Mouse (Mus musculus): ENCODE results near the gene P3h1. TPM values are rescaled to one million over a fixed set of nuclear protein-coding genes. Genes with fewer than 3 reads are reported as not detected.
"Not testable (repeated sequence)": the region's sequence is repeated elsewhere in the genome, so short reads cannot be mapped to it uniquely, and the experiment has no call there.

P3h1 gene
- polyA plus RNA-seq, 1 experiment from 2014 or later: 29.6 TPM

GRCm38 (mm10) chr4:119275226-119275625 is 42.5 kb downstream of the P3h1 start:
- no peaks in the 10 kb centered on the region for H3K27me3 ChIP-seq
- no peak overlapping the region for H3K9ac ChIP-seq (replicated peaks)
- 91% methylated on average over 2 of the region's 2 CpGs for WGBS
- H3K36me3 ChIP-seq: peaks cover 96% of the 10 kb centered on the region
- no peaks in the 10 kb centered on the region for H3K4me1 ChIP-seq (replicated peaks)
- H3K9me3 ChIP-seq: no peaks in the 10 kb centered on the region
- ATAC-seq (ENCODE audit: insufficient number of reproducible peaks, insufficient read depth, low FRiP score, low TSS enrichment, low read depth): no peak
- H3K4me3 ChIP-seq (replicated peaks): no peak overlapping the region
- H3K4me2 ChIP-seq: no peak overlapping the region
- H3K27ac ChIP-seq: no peak overlapping the region

GRCm38 (mm10) chr4:119275726-119276125 is 43.0 kb downstream of the P3h1 start:
- H3K27ac ChIP-seq: no peak overlapping the region
- no peak for ATAC-seq (ENCODE audit: insufficient number of reproducible peaks, insufficient read depth, low FRiP score, low TSS enrichment, low read depth)
- no peaks in the 10 kb centered on the region for H3K4me1 ChIP-seq (replicated peaks)
- H3K9me3 ChIP-seq: no peaks in the 10 kb centered on the region
- 92% methylated on average over 2 of the region's 2 CpGs for WGBS
- no peak overlapping the region for H3K4me3 ChIP-seq (replicated peaks)
- H3K9ac ChIP-seq (replicated peaks): no peak overlapping the region
- no peak overlapping the region for H3K4me2 ChIP-seq
- peaks cover 94% of the 10 kb centered on the region for H3K36me3 ChIP-seq
- H3K27me3 ChIP-seq: no peaks in the 10 kb centered on the region

GRCm38 (mm10) chr4:119278784-119279183 is 46.1 kb downstream of the P3h1 start:
- peaks cover 94% of the 10 kb centered on the region for H3K36me3 ChIP-seq
- WGBS: 90% methylated on average over 15 of the region's 15 CpGs
- H3K4me3 ChIP-seq (replicated peaks); H3K27ac ChIP-seq; H3K4me2 ChIP-seq; H3K9me3 ChIP-seq; H3K4me1 ChIP-seq (replicated peaks); ATAC-seq (ENCODE audit: insufficient number of reproducible peaks, insufficient read depth, low FRiP score, low TSS enrichment, low read depth); H3K9ac ChIP-seq (replicated peaks); H3K27me3 ChIP-seq: not testable (repeated sequence)

GRCm38 (mm10) chr4:119284861-119285260 is 52.1 kb downstream of the P3h1 start:
- Histone ChIP-seq H3K27ac (no peak overlapping the region), H3K4me2 (no peak overlapping the region), H3K27me3 (no peaks in the 10 kb centered on the region), H3K4me1 (replicated peaks) (no peaks in the 10 kb centered on the region), H3K9me3 (no peaks in the 10 kb centered on the region), H3K36me3 (peaks cover 80% of the 10 kb centered on the region), H3K9ac (replicated peaks) (no peak overlapping the region), H3K4me3 (replicated peaks) (no peak overlapping the region)
- ATAC-seq (ENCODE audit: insufficient number of reproducible peaks, insufficient read depth, low FRiP score, low TSS enrichment, low read depth): no peak
- WGBS: 74% methylated on average over 1 of the region's 1 CpGs

GRCm38 (mm10) chr4:119285336-119285735 is 52.6 kb downstream of the P3h1 start:
- H3K36me3 ChIP-seq: peaks cover 80% of the 10 kb centered on the region
- H3K4me2 ChIP-seq: no peak overlapping the region
- no peaks in the 10 kb centered on the region for H3K4me1 ChIP-seq (replicated peaks)
- H3K9me3 ChIP-seq: no peaks in the 10 kb centered on the region
- WGBS: 89% methylated on average over 2 of the region's 2 CpGs
- no peak overlapping the region for H3K9ac ChIP-seq (replicated peaks)
- no peak overlapping the region for H3K27ac ChIP-seq
- no peak overlapping the region for H3K4me3 ChIP-seq (replicated peaks)
- ATAC-seq (ENCODE audit: insufficient number of reproducible peaks, insufficient read depth, low FRiP score, low TSS enrichment, low read depth): no peak
- no peaks in the 10 kb centered on the region for H3K27me3 ChIP-seq

- Histone ChIP-seq H3K4me1 (replicated peaks) (peaks cover 18% of the 10 kb centered on the region), H3K27ac (no peak overlapping the region), H3K9me3 (no peaks in the 10 kb centered on the region), H3K4me2 (peak overlapping the region; percentile 77), H3K4me3 (replicated peaks) (peak overlapping the region; percentile 99), H3K27me3 (no peaks in the 10 kb centered on the region), H3K9ac (replicated peaks) (peak overlapping the region; percentile 97; the same call in 1 of the 2 replicates), H3K36me3 (peaks cover 42% of the 10 kb centered on the region)
- ATAC-seq (ENCODE audit: insufficient number of reproducible peaks, insufficient read depth, low FRiP score, low TSS enrichment, low read depth): no peak
- 86% methylated on average over 1 of the region's 1 CpGs for WGBS
Measured at GRCm38 (mm10) chr4:119291921-119292320, 59.2 kb downstream of the P3h1 start.

GRCm38 (mm10) chr4:119292771-119293573 is 60.3 kb downstream of the P3h1 start:
- H3K36me3 ChIP-seq: peaks cover 34% of the 10 kb centered on the region
- H3K4me2 ChIP-seq: peak overlapping the region; percentile 77
- H3K27ac ChIP-seq: peak overlapping the region; percentile 90; the same call in 1 of the 2 replicates
- H3K4me3 ChIP-seq (replicated peaks): peak overlapping the region; percentile 99
- ATAC-seq (ENCODE audit: insufficient number of reproducible peaks, insufficient read depth, low FRiP score, low TSS enrichment, low read depth): no peak
- H3K27me3 ChIP-seq: no peaks in the 10 kb centered on the region
- H3K9ac ChIP-seq (replicated peaks): peak overlapping the region; percentile 97
- WGBS: 2% methylated on average over 24 of the region's 24 CpGs
- H3K4me1 ChIP-seq (replicated peaks): peaks cover 18% of the 10 kb centered on the region
- H3K9me3 ChIP-seq: no peaks in the 10 kb centered on the region

GRCm38 (mm10) chr4:119293574-119294258 is 61.0 kb downstream of the P3h1 start:
- Histone ChIP-seq H3K4me2 (peak overlapping the region; percentile 77), H3K27ac (peak overlapping the region; percentile 90), H3K36me3 (peaks cover 27% of the 10 kb centered on the region), H3K9ac (replicated peaks) (peak overlapping the region; percentile 97), H3K4me3 (replicated peaks) (peak overlapping the region; percentile 99), H3K4me1 (replicated peaks) (peaks cover 18% of the 10 kb centered on the region), H3K9me3 (no peaks in the 10 kb centered on the region), H3K27me3 (no peaks in the 10 kb centered on the region)
- under 1% methylated on average over 58 of the region's 80 CpGs for WGBS
- ATAC-seq (ENCODE audit: insufficient number of reproducible peaks, insufficient read depth, low FRiP score, low TSS enrichment, low read depth): peak; percentile 8; the same call in 1 of the 2 replicates

GRCm38 (mm10) chr4:119294415-119295133 is 61.9 kb downstream of the P3h1 start, which contains the start of gene Ybx1:
Gene Ybx1, minus strand, starts transcription at chr4:119294604.
- peak; percentile 99 for ATAC-seq (ENCODE audit: insufficient number of reproducible peaks, insufficient read depth, low FRiP score, low TSS enrichment, low read depth)
- Histone ChIP-seq H3K4me3 (replicated peaks) (peak within 1 kb of the TSS; percentile 99), H3K9ac (replicated peaks) (peak within 1 kb of the TSS; percentile 97), H3K4me2 (peak within 1 kb of the TSS; percentile 77), H3K27ac (peak within 1 kb of the TSS; percentile 92), H3K4me1 (replicated peaks) (peaks cover 18% of the 10 kb centered on the region), H3K9me3 (no peaks in the 10 kb centered on the region), H3K36me3 (peaks cover 22% of the 10 kb centered on the region; the same call in 1 of the 2 replicates), H3K27me3 (no peaks in the 10 kb centered on the region)
- under 1% methylated on average over 61 of the region's 61 CpGs for WGBS

- H3K4me3 ChIP-seq (replicated peaks): peak overlapping the region; percentile 99
- H3K9ac ChIP-seq (replicated peaks): peak overlapping the region; percentile 97
- peaks cover 18% of the 10 kb centered on the region; the same call in 1 of the 2 replicates for H3K36me3 ChIP-seq
- peak overlapping the region; percentile 92 for H3K27ac ChIP-seq
- no peaks in the 10 kb centered on the region for H3K9me3 ChIP-seq
- no peak for ATAC-seq (ENCODE audit: insufficient number of reproducible peaks, insufficient read depth, low FRiP score, low TSS enrichment, low read depth)
- WGBS: 10% methylated on average over 6 of the region's 6 CpGs
- no peaks in the 10 kb centered on the region for H3K27me3 ChIP-seq
- peak overlapping the region; percentile 66 for H3K4me2 ChIP-seq
- H3K4me1 ChIP-seq (replicated peaks): peaks cover 18% of the 10 kb centered on the region
Measured at GRCm38 (mm10) chr4:119295134-119295453, 62.4 kb downstream of the P3h1 start.

GRCm38 (mm10) chr4:119297361-119297760 is 64.6 kb downstream of the P3h1 start:
- ATAC-seq (ENCODE audit: insufficient number of reproducible peaks, insufficient read depth, low FRiP score, low TSS enrichment, low read depth): no peak
- Histone ChIP-seq H3K4me3 (replicated peaks) (no peak overlapping the region), H3K36me3 (peaks cover 7% of the 10 kb centered on the region), H3K9ac (replicated peaks) (no peak overlapping the region), H3K4me1 (replicated peaks) (peaks cover 11% of the 10 kb centered on the region), H3K27me3 (no peaks in the 10 kb centered on the region), H3K27ac (no peak overlapping the region), H3K4me2 (no peak overlapping the region), H3K9me3 (no peaks in the 10 kb centered on the region)
- 55% methylated on average over 2 of the region's 2 CpGs for WGBS
